Mouse (Mus musculus): ENCODE results near the gene D7Ertd443e.

Gene D7Ertd443e

DNA sequence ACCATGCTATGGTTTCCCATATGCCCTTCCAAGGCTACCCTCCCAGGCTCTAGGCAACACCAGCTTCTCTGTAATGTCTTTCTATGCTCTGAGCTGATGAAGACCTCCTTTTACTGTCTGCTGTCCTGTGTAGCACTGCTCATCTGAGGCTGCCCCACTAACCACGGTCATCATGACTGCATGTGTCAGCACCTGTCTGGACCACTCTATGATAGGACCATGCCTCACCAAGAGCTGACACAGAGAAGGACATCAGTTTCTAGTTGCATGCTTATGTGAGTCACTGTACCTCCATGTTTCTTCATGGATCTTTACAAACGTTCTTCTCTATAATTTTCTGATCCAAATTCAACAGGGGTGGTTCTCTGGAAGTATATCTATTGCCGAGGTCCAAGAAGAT is 154.8 kb downstream of the D7Ertd443e start:
- DNase-seq (ENCODE audit: extremely low spot score, low read depth, low spot score): no peak

DNA sequence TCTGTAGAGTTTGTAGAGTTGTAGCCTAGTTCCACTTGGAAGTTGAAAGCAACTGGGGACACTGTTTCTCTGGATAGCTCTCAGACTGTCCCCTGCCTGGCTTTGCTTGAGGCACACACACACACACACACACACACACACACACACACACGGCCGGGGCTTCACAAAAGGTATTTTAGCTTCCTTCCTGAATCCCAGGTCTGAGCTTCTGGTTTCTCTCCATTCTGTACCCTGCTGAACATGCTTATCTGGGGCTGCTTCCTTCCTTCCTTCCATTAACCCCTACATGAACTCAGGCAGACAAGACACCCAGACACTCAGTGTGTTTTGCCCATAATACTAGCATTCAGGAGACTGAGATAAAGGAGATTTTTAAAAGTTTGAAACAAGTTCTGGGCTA is 155.6 kb downstream of the D7Ertd443e start:
- no peak for DNase-seq (ENCODE audit: extremely low spot score, low read depth, low spot score)

DNA sequence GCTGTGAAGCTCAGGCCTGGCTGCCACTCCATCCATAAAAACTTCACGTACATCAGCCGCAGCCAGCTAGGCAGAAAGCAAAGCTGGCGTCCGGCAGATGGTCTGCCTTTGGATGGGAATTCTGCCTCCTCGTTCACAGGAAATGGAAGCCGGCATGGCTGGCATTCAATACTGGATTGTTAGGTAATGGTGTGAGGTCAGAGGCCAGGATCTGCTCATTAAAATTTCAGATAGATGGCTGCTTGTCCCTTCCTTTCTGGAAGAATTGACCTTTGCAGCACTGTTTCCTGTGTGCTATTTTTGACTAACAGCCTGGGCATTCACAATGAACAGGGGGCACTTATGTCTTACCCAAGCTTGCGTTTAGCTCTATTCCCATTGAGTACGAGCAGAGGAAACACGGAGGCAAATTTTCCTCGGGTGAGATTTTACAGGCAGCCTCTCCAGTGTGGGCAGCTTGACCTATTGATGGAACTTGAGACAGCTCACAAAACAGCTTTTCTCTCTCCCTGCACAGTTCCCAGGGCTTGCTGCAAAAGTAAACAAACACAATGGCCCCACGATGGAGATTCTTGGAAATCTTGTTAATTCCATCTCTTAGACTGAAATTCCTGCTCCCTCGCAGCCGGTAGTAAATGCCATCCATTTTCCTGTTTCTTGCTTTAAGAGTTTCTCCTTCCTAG is 157.5 kb downstream of the D7Ertd443e start:
- DNase-seq (ENCODE audit: extremely low spot score, low read depth, low spot score): no peak

- no peak for DNase-seq (ENCODE audit: extremely low spot score, low read depth, low spot score)
These were observed 158.4 kb downstream of the D7Ertd443e start for GRCm38 (mm10) chr7:134227101-134227500.

DNA sequence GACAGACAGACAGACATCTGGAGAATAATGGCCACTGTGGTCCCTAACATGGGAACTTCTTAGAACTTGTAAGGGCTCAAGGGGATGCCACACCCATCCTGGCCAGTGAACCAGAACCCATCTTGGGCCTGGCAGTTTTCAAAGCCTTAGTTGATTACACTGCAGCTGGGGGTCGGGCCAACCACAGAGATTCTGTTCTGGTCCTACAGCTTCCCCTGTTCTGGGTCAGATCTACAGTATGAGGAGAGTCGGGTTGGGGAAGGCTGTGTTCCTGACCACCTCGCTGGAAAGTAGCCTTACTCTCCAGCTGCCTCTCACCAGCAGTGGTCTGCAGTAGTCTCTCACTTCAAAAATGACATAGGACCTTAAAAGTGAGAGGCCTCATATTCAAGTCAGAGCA is 159.2 kb downstream of the D7Ertd443e start:
- no peak for DNase-seq (ENCODE audit: extremely low spot score, low read depth, low spot score)

- no peak for DNase-seq (ENCODE audit: extremely low spot score, low read depth, low spot score)
These were observed 160.5 kb downstream of the D7Ertd443e start for GRCm38 (mm10) chr7:134224741-134225612.

DNA sequence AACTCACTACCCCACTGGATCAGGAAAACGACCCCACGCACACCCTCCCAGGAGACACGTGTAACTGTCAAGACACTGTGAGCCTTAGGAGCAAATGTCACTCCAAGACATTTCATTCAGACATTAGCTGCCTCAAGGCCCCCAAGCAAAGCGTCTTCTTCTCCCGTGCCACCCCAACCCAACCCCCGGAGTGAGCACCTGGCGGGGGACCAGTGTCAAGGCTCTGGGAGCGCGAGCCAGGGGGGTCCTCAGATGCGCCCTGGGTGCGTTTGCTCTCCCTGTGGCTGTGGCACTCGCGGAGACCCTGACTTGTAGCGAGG is 161.1 kb downstream of the D7Ertd443e start:
- no peak for DNase-seq (ENCODE audit: extremely low spot score, low read depth, low spot score)

GRCm38 (mm10) chr7:134223444-134224161 is 161.9 kb downstream of the D7Ertd443e start:
- no peak for DNase-seq (ENCODE audit: extremely low spot score, low read depth, low spot score)
